Mouse (Mus musculus) liver, embryonic 14.5 days (tissue): Measurements from ENCODE around the gene Mrvi1. TPM values are rescaled to one million over a fixed set of nuclear protein-coding genes. Genes with fewer than 3 reads are reported as not detected.

Source experiments
- ATAC-seq: fragments of 200-750 bp; cut with Nextera tagmentation; 2 replicates; pipeline ENCODE4 v1.8.0; 2017; ENCODE audit warnings: moderate number of reproducible peaks, mild to moderate bottlenecking, moderate library complexity; ENCODE audit not compliant: insufficient read depth
- DNase-seq, 3 experiments: peaks; one replicate each; pipeline ENCODE4 v3.0.0-alpha.2; 2012 to 2013; ENCODE audit warnings: low read depth in 3 of 3, low spot score in 3 of 3
- H3K27ac ChIP-seq: fragments of 300-500 bp; sonication (generic); 2 replicates; pipeline ENCODE4 v1.5.1; 2014; ENCODE audit warnings: moderate library complexity, mild to moderate bottlenecking, control low read depth, inconsistent platforms
- H3K27me3 ChIP-seq: fragments of 300-500 bp; sonication (generic); 2 replicates; pipeline ENCODE4 v1.6.1; 2014; ENCODE audit warnings: mild to moderate bottlenecking, low read length, moderate library complexity; ENCODE audit not compliant: control insufficient read depth, insufficient read depth
- H3K36me3 ChIP-seq: fragments of 300-500 bp; sonication (generic); replicated peaks from 2 replicates; pipeline ENCODE4 v1.6.1; 2014; ENCODE audit warnings: low read depth; ENCODE audit not compliant: control insufficient read depth, insufficient read depth
- H3K4me1 ChIP-seq, 2 experiments: fragments of 200-500 bp in 1 of 2; fragments of 300-500 bp in 1 of 2; sonication (generic) in 1 of 2; replicated peaks; 2 replicates each; pipeline ENCODE4 v1.6.1; 2012 to 2014; ENCODE audit warnings: antibody characterized with exemption in 1 of 2, inconsistent platforms in 1 of 2, low read length in 1 of 2; ENCODE audit not compliant: control insufficient read depth in 2 of 2, insufficient read depth in 2 of 2
- H3K4me2 ChIP-seq: fragments of 300-500 bp; sonication (generic); 2 replicates; pipeline ENCODE4 v1.6.1; 2014; ENCODE audit warnings: low read depth, mild to moderate bottlenecking, control low read depth, moderate library complexity
- H3K4me3 ChIP-seq, 2 experiments: fragments of 200-500 bp in 1 of 2; fragments of 300-500 bp in 1 of 2; sonication (generic) in 1 of 2; 2 replicates each; pipeline ENCODE4 v1.5.1; 2012 to 2014; ENCODE audit warnings: low read depth in 2 of 2, low read length in 2 of 2, mild to moderate bottlenecking in 2 of 2, control low read depth in 1 of 2, inconsistent platforms in 1 of 2, moderate library complexity in 1 of 2; ENCODE audit not compliant: insufficient read depth in 1 of 2
- H3K9ac ChIP-seq: fragments of 300-500 bp; sonication (generic); replicated peaks from 2 replicates; pipeline ENCODE4 v1.6.1; 2014; ENCODE audit warnings: mild to moderate bottlenecking, control low read depth, moderate library complexity
- H3K9me3 ChIP-seq: fragments of 300-500 bp; sonication (generic); 2 replicates; pipeline ENCODE4 v1.6.1; 2016; ENCODE audit warnings: low read length, mixed read lengths; ENCODE audit not compliant: control insufficient read depth
- CTCF ChIP-seq: IDR thresholded peaks from 2 replicates; pipeline ENCODE4 v1.5.1; 2016; ENCODE audit warnings: antibody characterized with exemption, low read depth, control low read depth
- EP300 ChIP-seq: IDR thresholded peaks from 2 replicates; pipeline ENCODE4 v1.6.1; 2016; ENCODE audit warnings: antibody characterized with exemption, low read depth
- WGBS: fragments of 180-500 bp; shearing (Covaris S2); extraction: QIAGEN DNeasy Blood & Tissue Kit; methylation state at CpG from one replicate; pipeline ENCODE4 v1.1.7; 2014; ENCODE audit not compliant: insufficient replicate concordance; 5-methylcytosine and 5-hydroxymethylcytosine counted together
- polyA plus RNA-seq, 2 experiments: library from polyadenylated mRNA; depleted of rRNA in 1 of 2; stranded (reverse) in 1 of 2; unstranded in 1 of 2; fragments of >200 nt; fragmentation: Nextera tagmentation in 1 of 2; extraction: Ambion mirVana in 1 of 2; gene quantifications; 2 replicates each; pipeline versions ENCODE4 v1.2.1 to v1.2.3; 2012 to 2014

Gene Mrvi1
- polyA plus RNA-seq, 2 experiments: 3.7 to 4.7 TPM

GRCm38 (mm10) chr7:110990356-110991220, 8.3 kb upstream of the Mrvi1 start:
- peaks cover 0 to 27% of the 10 kb centered on the region in 2 experiments; a peak in 3 of 4 replicates for H3K4me1 ChIP-seq
- TF ChIP-seq CTCF: no peak
- no peak for TF ChIP-seq EP300
- H3K4me3 ChIP-seq: no peak overlapping the region
- H3K9me3 ChIP-seq: no peaks in the 10 kb centered on the region
- H3K27ac ChIP-seq: no peak overlapping the region
- no peaks in the 10 kb centered on the region for H3K27me3 ChIP-seq
- no peak overlapping the region for H3K9ac ChIP-seq
- ATAC-seq: peak; percentile 21; the same call in 1 of the 2 replicates
- H3K36me3 ChIP-seq: no peaks in the 10 kb centered on the region
- 35% methylated on average over 5 of the region's 5 CpGs for WGBS
- H3K4me2 ChIP-seq: no peak overlapping the region
- DNase-seq: no peak

DNA sequence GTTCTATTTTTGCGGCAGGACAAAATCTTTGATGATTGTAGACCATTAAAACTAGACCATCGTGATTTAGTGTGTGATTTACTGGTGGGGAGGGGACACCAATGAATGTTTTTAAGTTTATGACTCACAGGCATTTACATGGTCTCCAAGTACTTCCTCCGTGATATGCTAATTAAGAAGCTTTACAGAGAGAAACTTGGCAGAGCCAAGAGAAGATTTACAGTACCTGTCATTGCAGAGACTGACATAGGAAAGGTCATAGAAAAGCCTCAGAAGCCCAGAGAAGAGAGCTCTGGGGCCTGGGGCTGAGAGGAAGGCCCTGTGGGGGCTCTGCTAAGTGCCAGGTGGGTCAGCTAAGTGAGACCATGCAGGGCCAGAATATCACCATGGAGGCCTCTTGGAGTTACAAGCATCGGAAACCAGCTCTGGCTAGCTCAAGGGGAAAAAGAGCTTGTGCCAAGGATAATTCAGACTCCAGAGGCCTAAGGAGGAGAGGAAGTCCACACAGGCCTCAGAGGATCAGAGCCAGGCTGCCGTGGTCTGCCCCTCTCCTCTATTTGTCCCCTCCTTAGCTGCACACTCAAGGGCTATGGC, 7.1 kb upstream of the Mrvi1 start:
- no peak overlapping the region for H3K4me2 ChIP-seq
- DNase-seq (no peak), ATAC-seq (no peak)
- no peak overlapping the region for H3K9ac ChIP-seq
- TF ChIP-seq CTCF: no peak
- peaks cover 0 to 27% of the 10 kb centered on the region in 2 experiments; a peak in 3 of 4 replicates for H3K4me1 ChIP-seq
- H3K27ac ChIP-seq: no peak overlapping the region
- no peaks in the 10 kb centered on the region for H3K27me3 ChIP-seq
- H3K9me3 ChIP-seq: no peaks in the 10 kb centered on the region
- WGBS: 55% methylated on average over 5 of the region's 5 CpGs
- no peak overlapping the region for H3K4me3 ChIP-seq
- H3K36me3 ChIP-seq: no peaks in the 10 kb centered on the region

DNA sequence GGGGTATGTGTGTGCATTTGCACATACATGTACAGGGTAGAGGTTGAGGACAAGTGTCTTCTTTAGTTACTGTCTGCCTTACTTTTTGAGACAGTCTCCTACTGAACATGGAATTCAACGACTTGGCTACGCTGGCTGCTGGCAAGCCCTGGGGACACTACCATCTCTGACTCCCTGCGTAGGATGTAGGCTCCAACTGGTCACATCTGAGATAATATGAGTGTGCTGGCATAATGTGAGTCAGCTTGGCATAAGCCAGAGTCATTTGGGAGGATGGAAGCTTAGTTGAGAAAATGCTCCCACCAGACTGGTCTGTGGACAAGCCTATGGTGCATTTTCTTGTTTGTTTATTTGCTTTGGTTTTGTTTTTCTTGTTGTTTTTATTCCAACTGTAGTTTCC, 5.8 kb upstream of the Mrvi1 start:
- no peaks in the 10 kb centered on the region for H3K27me3 ChIP-seq
- H3K4me1 ChIP-seq: peaks cover 0 to 27% of the 10 kb centered on the region in 2 experiments; a peak in 3 of 4 replicates
- TF ChIP-seq EP300 (no peak), CTCF (no peak)
- DNase-seq: no peak
- no peak overlapping the region for H3K9ac ChIP-seq
- ATAC-seq: no peak
- H3K4me2 ChIP-seq: no peak overlapping the region
- H3K27ac ChIP-seq: no peak overlapping the region
- H3K9me3 ChIP-seq: no peaks in the 10 kb centered on the region
- H3K4me3 ChIP-seq: no peak overlapping the region
- WGBS: 76% methylated on average over 3 of the region's 3 CpGs
- no peaks in the 10 kb centered on the region for H3K36me3 ChIP-seq

GRCm38 (mm10) chr7:110985581-110986265, 3.5 kb upstream of the Mrvi1 start:
- Histone ChIP-seq H3K4me3 (no peak overlapping the region), H3K27me3 (no peaks in the 10 kb centered on the region), H3K9ac (no peak overlapping the region), H3K27ac (no peak overlapping the region), H3K4me2 (no peak overlapping the region), H3K9me3 (no peaks in the 10 kb centered on the region), H3K36me3 (no peaks in the 10 kb centered on the region), H3K4me1 (peaks cover 0 to 18% of the 10 kb centered on the region in 2 experiments; a peak in 3 of 4 replicates)
- DNase-seq (no peak), ATAC-seq (no peak)
- TF ChIP-seq CTCF (no peak), EP300 (no peak)
- 74% methylated on average over 7 of the region's 7 CpGs for WGBS

DNA sequence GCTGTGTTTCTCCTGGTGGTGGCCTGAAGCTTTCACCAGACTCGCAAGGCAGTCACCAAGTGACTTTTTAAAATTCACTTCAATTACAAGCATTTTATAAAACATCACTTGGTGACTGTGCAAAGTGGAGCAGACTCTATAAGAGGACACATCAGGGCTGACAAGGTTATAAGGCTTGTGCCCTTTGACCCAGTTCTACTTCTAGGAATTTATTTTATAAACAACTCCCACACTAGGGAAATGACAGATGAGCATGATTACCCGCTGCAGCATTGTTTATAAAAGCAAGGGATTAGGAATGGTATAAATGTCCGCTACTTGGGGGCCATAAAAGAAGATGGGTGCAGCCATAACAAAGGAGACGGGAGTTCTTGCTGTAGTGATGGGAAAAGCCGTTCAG, 1.4 kb upstream of the Mrvi1 start:
- no peak for TF ChIP-seq EP300
- no peak overlapping the region for H3K9ac ChIP-seq
- H3K4me1 ChIP-seq: peaks cover 0 to 12% of the 10 kb centered on the region in 2 experiments; a peak in 2 of 4 replicates
- no peak for ATAC-seq
- H3K4me3 ChIP-seq: no peak overlapping the region
- no peaks in the 10 kb centered on the region for H3K9me3 ChIP-seq
- no peaks in the 10 kb centered on the region for H3K36me3 ChIP-seq
- H3K27ac ChIP-seq: no peak overlapping the region
- WGBS: 68% methylated on average over 5 of the region's 5 CpGs
- DNase-seq: no peak
- H3K4me2 ChIP-seq: no peak overlapping the region
- no peaks in the 10 kb centered on the region for H3K27me3 ChIP-seq
